Mouse (Mus musculus) neural tube, embryonic 12.5 days (tissue): ENCODE measurements around the gene Abcg5. TPM values are rescaled to one million over a fixed set of nuclear protein-coding genes. Genes with fewer than 3 reads are reported as not detected.

ENCODE experiments used
- ATAC-seq: fragments of 200-750 bp; cut with Nextera tagmentation; 2 replicates; pipeline ENCODE4 v1.8.0; 2017; ENCODE audit warnings: low read depth, mild to moderate bottlenecking, moderate TSS enrichment, moderate library complexity; ENCODE audit not compliant: low FRiP score
- H3K27ac ChIP-seq: fragments of 300-500 bp; sonication (generic); 2 replicates; pipeline ENCODE4 v1.5.1; 2016
- H3K27me3 ChIP-seq: fragments of 300-500 bp; sonication (generic); replicated peaks from 2 replicates; pipeline ENCODE4 v1.6.1; 2016; ENCODE audit warnings: mild to moderate bottlenecking
- H3K36me3 ChIP-seq: fragments of 300-500 bp; sonication (generic); 2 replicates; pipeline ENCODE4 v1.6.1; 2016; ENCODE audit warnings: mild to moderate bottlenecking
- H3K4me1 ChIP-seq: fragments of 300-500 bp; sonication (generic); 2 replicates; pipeline ENCODE4 v1.6.1; 2016
- H3K4me2 ChIP-seq: fragments of 300-500 bp; sonication (generic); replicated peaks from 2 replicates; pipeline ENCODE4 v1.6.1; 2016; ENCODE audit warnings: mild to moderate bottlenecking
- H3K4me3 ChIP-seq: fragments of 300-500 bp; sonication (generic); 2 replicates; pipeline ENCODE4 v1.5.1; 2016
- H3K9ac ChIP-seq: fragments of 300-500 bp; sonication (generic); 2 replicates; pipeline ENCODE4 v1.6.1; 2016; ENCODE audit warnings: mild to moderate bottlenecking
- H3K9me3 ChIP-seq: fragments of 300-500 bp; sonication (generic); 2 replicates; pipeline ENCODE4 v1.6.1; 2016; ENCODE audit warnings: mild to moderate bottlenecking
- WGBS: fragments of 180-500 bp; shearing (Covaris S2); methylation state at CpG from one replicate; pipeline ENCODE4 v1.1.7; 2016; 5-methylcytosine and 5-hydroxymethylcytosine counted together
- polyA plus RNA-seq: library from polyadenylated mRNA; unstranded; fragments of >200 nt; fragmentation: Nextera tagmentation; extraction: Ambion mirVana; gene quantifications from 2 replicates; pipeline ENCODE4 v1.2.1, GENCODE M21; 2016

Gene Abcg5
- polyA plus RNA-seq, 1 experiment from 2014 or later = 0.42 TPM

GRCm38 (mm10) chr17:84620076-84620475, 62.7 kb downstream of the Abcg5 start:
- Histone ChIP-seq H3K4me1 (no peaks in the 10 kb centered on the region), H3K9ac (no peak overlapping the region), H3K4me2 (no peak overlapping the region), H3K9me3 (no peaks in the 10 kb centered on the region), H3K36me3 (no peaks in the 10 kb centered on the region), H3K27ac (no peak overlapping the region), H3K4me3 (no peak overlapping the region), H3K27me3 (no peaks in the 10 kb centered on the region)
- WGBS = 90% methylated on average over 3 of the region's 3 CpGs
- no peak for ATAC-seq

GRCm38 (mm10) chr17:84619112-84619511, 63.7 kb downstream of the Abcg5 start:
- H3K9me3 ChIP-seq = no peaks in the 10 kb centered on the region

GRCm38 (mm10) chr17:84617953-84618352, 64.9 kb downstream of the Abcg5 start:
- Histone ChIP-seq H3K9ac (no peak overlapping the region), H3K4me2 (no peak overlapping the region), H3K27me3 (no peaks in the 10 kb centered on the region), H3K36me3 (no peaks in the 10 kb centered on the region), H3K4me3 (no peak overlapping the region), H3K4me1 (no peaks in the 10 kb centered on the region), H3K9me3 (0 out of 2 replicates have a peak, but pooled peaks cover 6% of the 10 kb centered on the region), H3K27ac (no peak overlapping the region)
- WGBS = 92% methylated on average over 6 of the region's 6 CpGs
- ATAC-seq = no peak

More at GRCm38 (mm10) chr17:84619112-84619511, 63.7 kb downstream of the Abcg5 start:
- Histone ChIP-seq H3K9ac (no peak overlapping the region), H3K36me3 (no peaks in the 10 kb centered on the region), H3K27me3 (no peaks in the 10 kb centered on the region), H3K27ac (no peak overlapping the region), H3K4me2 (no peak overlapping the region), H3K4me3 (no peak overlapping the region), H3K4me1 (no peaks in the 10 kb centered on the region)
- no peak for ATAC-seq
- WGBS = 92% methylated on average over 7 of the region's 7 CpGs

GRCm38 (mm10) chr17:84616526-84617074, 66.2 kb downstream of the Abcg5 start:
- whole genome bisulfite sequencing = 83% methylated on average over 6 of the region's 6 CpGs
- no peak overlapping the region for H3K4me2 ChIP-seq
- no peak overlapping the region for H3K9ac ChIP-seq
- 0 out of 2 replicates have a peak, but pooled peaks cover 6% of the 10 kb centered on the region for H3K9me3 ChIP-seq
- no peaks in the 10 kb centered on the region for H3K36me3 ChIP-seq
- no peaks in the 10 kb centered on the region for H3K27me3 ChIP-seq
- H3K27ac ChIP-seq = no peak overlapping the region
- H3K4me1 ChIP-seq = 0 out of 2 replicates have a peak, but pooled peaks cover 3% of the 10 kb centered on the region
- no peak for ATAC-seq
- H3K4me3 ChIP-seq = no peak overlapping the region

GRCm38 (mm10) chr17:84615811-84616210, 67.0 kb downstream of the Abcg5 start:
- H3K9me3 ChIP-seq = 0 out of 2 replicates have a peak, but pooled peaks cover 6% of the 10 kb centered on the region
- 85% methylated on average over 11 of the region's 11 CpGs for WGBS
- no peak overlapping the region for H3K27ac ChIP-seq
- H3K9ac ChIP-seq = no peak overlapping the region
- no peak overlapping the region for H3K4me2 ChIP-seq
- H3K4me1 ChIP-seq = 0 out of 2 replicates have a peak, but pooled peaks cover 3% of the 10 kb centered on the region
- ATAC-seq = no peak
- no peaks in the 10 kb centered on the region for H3K27me3 ChIP-seq
- no peaks in the 10 kb centered on the region for H3K36me3 ChIP-seq
- H3K4me3 ChIP-seq = no peak overlapping the region

GRCm38 (mm10) chr17:84611971-84612370, 70.8 kb downstream of the Abcg5 start:
- no peak overlapping the region for H3K4me2 ChIP-seq
- no peak overlapping the region for H3K9ac ChIP-seq
- no peak for ATAC-seq
- no peaks in the 10 kb centered on the region for H3K36me3 ChIP-seq
- H3K27me3 ChIP-seq = no peaks in the 10 kb centered on the region
- 0 out of 2 replicates have a peak, but pooled peaks cover 3% of the 10 kb centered on the region for H3K4me1 ChIP-seq
- no peak overlapping the region for H3K4me3 ChIP-seq
- 43% methylated on average over 7 of the region's 7 CpGs for WGBS
- 0 out of 2 replicates have a peak, but pooled peaks cover 6% of the 10 kb centered on the region for H3K9me3 ChIP-seq
- no peak overlapping the region for H3K27ac ChIP-seq

GRCm38 (mm10) chr17:84611500-84611899, 71.3 kb downstream of the Abcg5 start:
- H3K27ac ChIP-seq = no peak overlapping the region
- H3K4me3 ChIP-seq = no peak overlapping the region
- no peak overlapping the region for H3K4me2 ChIP-seq
- ATAC-seq = no peak
- H3K36me3 ChIP-seq = no peaks in the 10 kb centered on the region
- no peak overlapping the region for H3K9ac ChIP-seq
- H3K27me3 ChIP-seq = no peaks in the 10 kb centered on the region
- 0 out of 2 replicates have a peak, but pooled peaks cover 3% of the 10 kb centered on the region for H3K4me1 ChIP-seq
- 0 out of 2 replicates have a peak, but pooled peaks cover 6% of the 10 kb centered on the region for H3K9me3 ChIP-seq
- 84% methylated on average over 9 of the region's 9 CpGs for WGBS

- Histone ChIP-seq H3K27ac (no peak overlapping the region), H3K9me3 (0 out of 2 replicates have a peak, but pooled peaks cover 2% of the 10 kb centered on the region), H3K9ac (no peak overlapping the region), H3K4me3 (no peak overlapping the region), H3K27me3 (no peaks in the 10 kb centered on the region), H3K4me2 (no peak overlapping the region), H3K36me3 (no peaks in the 10 kb centered on the region), H3K4me1 (0 out of 2 replicates have a peak, but pooled peaks cover 3% of the 10 kb centered on the region)
- 80% methylated on average over 4 of the region's 4 CpGs for WGBS
- no peak for ATAC-seq
Measured at GRCm38 (mm10) chr17:84608606-84609005, 74.2 kb downstream of the Abcg5 start.

Other genes starting within 250 kb of the Abcg5 start
- gene Thada, start 216.8 kb downstream of the Abcg5 start, polyA plus RNA-seq = 9.2 and 10.0 TPM in 2 replicates
- 3.0 and 3.2 TPM in 2 replicates for gene Plekhh2, start 171.1 kb downstream of the Abcg5 start, polyA plus RNA-seq
- gene Dync2li1, start 56.5 kb downstream of the Abcg5 start, polyA plus RNA-seq = 25.5 and 27.9 TPM in 2 replicates
- gene Abcg8, start 6.7 kb downstream of the Abcg5 start, polyA plus RNA-seq = not detected in 2 replicates
- 49.0 and 52.9 TPM in 2 replicates for gene Lrpprc, start 107.8 kb upstream of the Abcg5 start, polyA plus RNA-seq